Mouse (Mus musculus): ENCODE measurements around the gene Etv6. TPM values are rescaled to one million over a fixed set of nuclear protein-coding genes. Genes with fewer than 3 reads are reported as not detected.

The Etv6 gene
- total RNA-seq, 1 experiment from 2014 or later = 45.6 TPM

- ATAC-seq (replicated peaks; ENCODE audit: insufficient number of reproducible peaks, low FRiP score, low TSS enrichment, poor library complexity, severe bottlenecking) = no peak
These were observed 146.9 kb downstream of the Etv6 start for GRCm38 (mm10) chr6:134182301-134182948.

- ATAC-seq (replicated peaks; ENCODE audit: insufficient number of reproducible peaks, low FRiP score, low TSS enrichment, poor library complexity, severe bottlenecking) = no peak
These were observed 148.3 kb downstream of the Etv6 start for GRCm38 (mm10) chr6:134183592-134184342.

- ATAC-seq (replicated peaks; ENCODE audit: insufficient number of reproducible peaks, low FRiP score, low TSS enrichment, poor library complexity, severe bottlenecking) = no peak
These were observed 150.9 kb downstream of the Etv6 start for GRCm38 (mm10) chr6:134186286-134186903.

GRCm38 (mm10) chr6:134188719-134189118 lies 153.2 kb downstream of the Etv6 start:
- no peak for ATAC-seq (replicated peaks; ENCODE audit: insufficient number of reproducible peaks, low FRiP score, low TSS enrichment, poor library complexity, severe bottlenecking)

GRCm38 (mm10) chr6:134189174-134189573 lies 153.7 kb downstream of the Etv6 start:
- no peak for ATAC-seq (replicated peaks; ENCODE audit: insufficient number of reproducible peaks, low FRiP score, low TSS enrichment, poor library complexity, severe bottlenecking)

- peak; percentile 65 for ATAC-seq (replicated peaks; ENCODE audit: insufficient number of reproducible peaks, low FRiP score, low TSS enrichment, poor library complexity, severe bottlenecking)
These were observed 154.2 kb downstream of the Etv6 start for GRCm38 (mm10) chr6:134189575-134190132.

- ATAC-seq (replicated peaks; ENCODE audit: insufficient number of reproducible peaks, low FRiP score, low TSS enrichment, poor library complexity, severe bottlenecking) = no peak
These were observed 155.2 kb downstream of the Etv6 start for GRCm38 (mm10) chr6:134190597-134191278.

GRCm38 (mm10) chr6:134192710-134193109 lies 157.2 kb downstream of the Etv6 start:
- ATAC-seq (replicated peaks; ENCODE audit: insufficient number of reproducible peaks, low FRiP score, low TSS enrichment, poor library complexity, severe bottlenecking) = no peak

GRCm38 (mm10) chr6:134199895-134200294 lies 164.4 kb downstream of the Etv6 start:
- ATAC-seq (replicated peaks; ENCODE audit: insufficient number of reproducible peaks, low FRiP score, low TSS enrichment, poor library complexity, severe bottlenecking) = no peak

GRCm38 (mm10) chr6:134200577-134200976 lies 165.1 kb downstream of the Etv6 start:
- ATAC-seq (replicated peaks; ENCODE audit: insufficient number of reproducible peaks, low FRiP score, low TSS enrichment, poor library complexity, severe bottlenecking) = no peak

GRCm38 (mm10) chr6:134202176-134202575 lies 166.7 kb downstream of the Etv6 start:
- peak; percentile 40; the same call in 1 of the 2 replicates for ATAC-seq (replicated peaks; ENCODE audit: insufficient number of reproducible peaks, low FRiP score, low TSS enrichment, poor library complexity, severe bottlenecking)

GRCm38 (mm10) chr6:134205163-134205562 lies 169.7 kb downstream of the Etv6 start:
- ATAC-seq (replicated peaks; ENCODE audit: insufficient number of reproducible peaks, low FRiP score, low TSS enrichment, poor library complexity, severe bottlenecking) = no peak

- no peak for ATAC-seq (replicated peaks; ENCODE audit: insufficient number of reproducible peaks, low FRiP score, low TSS enrichment, poor library complexity, severe bottlenecking)
These were observed 170.2 kb downstream of the Etv6 start for GRCm38 (mm10) chr6:134205726-134206125.

GRCm38 (mm10) chr6:134206251-134206650 lies 170.8 kb downstream of the Etv6 start:
- ATAC-seq (replicated peaks; ENCODE audit: insufficient number of reproducible peaks, low FRiP score, low TSS enrichment, poor library complexity, severe bottlenecking) = no peak

- no peak for ATAC-seq (replicated peaks; ENCODE audit: insufficient number of reproducible peaks, low FRiP score, low TSS enrichment, poor library complexity, severe bottlenecking)
These were observed 172.1 kb downstream of the Etv6 start for GRCm38 (mm10) chr6:134207391-134208179.

- ATAC-seq (replicated peaks; ENCODE audit: insufficient number of reproducible peaks, low FRiP score, low TSS enrichment, poor library complexity, severe bottlenecking) = no peak
These were observed 172.9 kb downstream of the Etv6 start for GRCm38 (mm10) chr6:134208180-134208952.

GRCm38 (mm10) chr6:134210675-134211457 lies 175.4 kb downstream of the Etv6 start:
- no peak for ATAC-seq (replicated peaks; ENCODE audit: insufficient number of reproducible peaks, low FRiP score, low TSS enrichment, poor library complexity, severe bottlenecking)
